Mouse (Mus musculus): Measurements from ENCODE around the gene 9130230L23Rik. TPM values are rescaled to one million over a fixed set of nuclear protein-coding genes. Genes with fewer than 3 reads are reported as not detected.

9130230L23Rik gene
- not detected in 2 replicates for total RNA-seq (2014; rRNA removed)
- not detected in 2 replicates for polyA plus RNA-seq (2015; fragmentation: Nextera tagmentation; extraction: Ambion mirVana)

DNA sequence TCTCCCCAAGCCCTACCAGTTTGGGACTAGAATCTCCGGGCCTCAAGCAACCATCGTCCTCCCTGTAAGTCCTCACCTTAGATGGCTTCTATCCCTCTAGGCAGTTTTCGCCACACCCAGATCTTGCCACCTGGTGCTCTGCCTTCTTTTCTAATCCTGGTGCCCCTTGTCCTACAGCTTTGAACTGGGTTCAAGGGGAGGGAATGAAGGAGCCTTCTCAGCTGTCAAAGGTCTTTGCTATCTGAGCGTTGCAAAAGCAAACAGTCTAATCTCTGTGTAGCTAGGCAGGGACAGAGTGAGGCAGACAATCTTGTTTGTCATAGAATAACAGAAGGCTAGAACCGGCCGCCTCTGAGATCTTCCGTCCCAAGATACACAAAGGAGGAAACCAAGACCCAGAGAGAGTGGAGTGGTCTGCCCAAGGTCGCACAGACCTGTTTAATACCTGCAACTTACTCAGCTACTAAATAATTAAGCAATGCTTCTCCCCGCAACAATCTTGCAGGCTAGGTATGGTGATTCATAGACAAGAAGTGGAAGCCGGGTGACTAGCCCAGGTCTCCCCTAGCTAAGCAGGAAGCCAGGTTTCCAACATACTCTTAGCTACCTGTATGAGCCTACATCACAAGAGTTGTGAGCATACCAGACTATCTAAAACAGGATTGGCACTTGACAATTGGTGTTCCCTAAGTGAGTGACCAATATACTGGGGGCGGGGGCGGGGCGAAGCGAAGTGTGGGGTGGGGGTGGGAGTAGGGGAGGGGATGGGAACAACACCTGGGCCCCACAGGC is at the start of gene 9130230L23Rik:
Gene 9130230L23Rik, minus strand, starts transcription at position 152 of the 792 bp plus-strand sequence.
- H3K9ac ChIP-seq (replicated peaks; ENCODE audit: low read length, poor library complexity, severe bottlenecking): no peak within 1 kb of the TSS
- H3K27me3 ChIP-seq (ENCODE audit: insufficient read depth, low read length): no peaks in the 10 kb centered on the region
- no peaks in the 10 kb centered on the region for H3K4me1 ChIP-seq (ENCODE audit: insufficient read depth, low read length)
- no peak for ATAC-seq (ENCODE audit: low FRiP score)
- H3K4me2 ChIP-seq (ENCODE audit: low read depth, low read length, poor library complexity, severe bottlenecking): no peak within 1 kb of the TSS
- no peak within 1 kb of the TSS for H3K27ac ChIP-seq (ENCODE audit: low read depth, low read length)
- DNase-seq (ENCODE audit: low spot score): no peak
- TF ChIP-seq CTCF (IDR thresholded peaks at IDR 0.05): no peak
- WGBS: 69% methylated on average over 14 of the region's 14 CpGs
- H3K4me3 ChIP-seq (ENCODE audit: low read depth, low read length): no peak within 1 kb of the TSS
- no peaks in the 10 kb centered on the region for H3K36me3 ChIP-seq (ENCODE audit: insufficient read depth, low read length)
- H3K9me3 ChIP-seq (ENCODE audit: low read length): no peaks in the 10 kb centered on the region

DNA sequence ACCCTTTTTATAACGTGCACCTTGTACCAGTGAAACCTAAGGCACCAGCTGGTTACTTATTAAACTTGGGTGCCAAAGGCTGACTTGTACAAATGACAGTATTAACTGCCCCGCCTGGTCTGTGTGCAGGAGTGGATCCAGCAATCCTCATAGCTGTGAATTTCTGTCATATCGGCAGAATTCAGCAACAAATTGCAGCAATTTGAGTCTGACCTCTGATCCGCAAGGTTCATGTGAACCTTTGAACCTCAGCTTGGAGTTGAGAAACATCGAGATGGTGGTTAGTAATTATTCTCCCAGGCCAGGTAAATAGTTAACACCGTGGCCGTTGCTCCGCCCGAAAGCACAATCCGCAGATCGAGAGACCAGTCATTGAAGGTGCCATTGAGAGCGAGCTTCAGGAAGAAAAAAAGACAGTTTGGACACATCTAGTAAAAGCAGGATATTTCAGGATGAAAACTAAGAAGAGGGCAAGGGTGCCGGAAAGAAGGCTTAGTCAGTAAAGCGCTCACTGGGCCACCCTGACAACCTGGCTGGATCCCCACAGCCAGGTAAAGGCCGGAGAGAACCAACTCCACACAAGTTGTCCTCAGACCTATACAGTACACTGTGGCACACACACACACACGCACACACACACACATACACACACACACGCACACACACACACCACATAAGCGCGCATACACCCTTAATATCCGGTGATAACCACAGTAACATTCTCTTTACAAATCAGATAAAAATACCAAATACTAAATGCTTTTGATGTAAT is 48.9 kb upstream of the 9130230L23Rik start:
- no peak for ATAC-seq (ENCODE audit: low FRiP score)
- no peak overlapping the region for H3K4me2 ChIP-seq (ENCODE audit: low read depth, low read length, poor library complexity, severe bottlenecking)
- no peaks in the 10 kb centered on the region for H3K27me3 ChIP-seq (ENCODE audit: insufficient read depth, low read length)

DNA sequence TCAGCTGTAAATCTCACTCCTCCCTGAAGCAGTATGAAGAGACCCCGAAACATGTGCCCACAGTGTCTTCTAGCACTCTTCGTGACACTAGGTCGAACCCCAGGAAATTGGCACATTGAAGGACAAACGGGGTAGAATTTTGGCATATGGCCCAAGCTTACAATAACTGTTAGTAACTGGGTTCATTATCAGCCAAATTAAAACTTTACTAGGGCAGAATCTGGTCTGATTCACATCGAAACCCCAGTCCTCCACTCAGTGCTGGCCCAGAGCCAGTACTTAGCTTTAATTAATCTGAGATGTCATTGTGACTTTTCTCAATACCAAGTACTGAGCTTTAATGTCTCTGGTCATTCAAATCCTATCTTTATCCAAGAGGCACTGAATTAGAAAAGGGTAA is 46.8 kb upstream of the 9130230L23Rik start:
- Histone ChIP-seq H3K4me3 (ENCODE audit: low read depth, low read length) (no peak overlapping the region), H3K9me3 (ENCODE audit: low read length) (no peaks in the 10 kb centered on the region), H3K27me3 (ENCODE audit: insufficient read depth, low read length) (no peaks in the 10 kb centered on the region), H3K36me3 (ENCODE audit: insufficient read depth, low read length) (no peaks in the 10 kb centered on the region), H3K4me2 (ENCODE audit: low read depth, low read length, poor library complexity, severe bottlenecking) (no peak overlapping the region), H3K27ac (ENCODE audit: low read depth, low read length) (no peak overlapping the region), H3K9ac (replicated peaks; ENCODE audit: low read length, poor library complexity, severe bottlenecking) (no peak overlapping the region), H3K4me1 (ENCODE audit: insufficient read depth, low read length) (no peaks in the 10 kb centered on the region)
- no peak for ATAC-seq (ENCODE audit: low FRiP score)
- TF ChIP-seq CTCF (IDR thresholded peaks at IDR 0.05): no peak
- WGBS: 80% methylated on average over 5 of the region's 5 CpGs
- DNase-seq (ENCODE audit: low spot score): no peak

More for the DNA sequence above, 48.9 kb upstream of the 9130230L23Rik start:
- Histone ChIP-seq H3K36me3 (ENCODE audit: insufficient read depth, low read length) (no peaks in the 10 kb centered on the region), H3K27ac (ENCODE audit: low read depth, low read length) (no peak overlapping the region), H3K4me3 (ENCODE audit: low read depth, low read length) (no peak overlapping the region), H3K4me1 (ENCODE audit: insufficient read depth, low read length) (no peaks in the 10 kb centered on the region), H3K9ac (replicated peaks; ENCODE audit: low read length, poor library complexity, severe bottlenecking) (no peak overlapping the region), H3K9me3 (ENCODE audit: low read length) (no peaks in the 10 kb centered on the region)
- TF ChIP-seq CTCF (IDR thresholded peaks at IDR 0.05): no peak
- no peak for DNase-seq (ENCODE audit: low spot score)
- WGBS: 92% methylated on average over 20 of the region's 20 CpGs

DNA sequence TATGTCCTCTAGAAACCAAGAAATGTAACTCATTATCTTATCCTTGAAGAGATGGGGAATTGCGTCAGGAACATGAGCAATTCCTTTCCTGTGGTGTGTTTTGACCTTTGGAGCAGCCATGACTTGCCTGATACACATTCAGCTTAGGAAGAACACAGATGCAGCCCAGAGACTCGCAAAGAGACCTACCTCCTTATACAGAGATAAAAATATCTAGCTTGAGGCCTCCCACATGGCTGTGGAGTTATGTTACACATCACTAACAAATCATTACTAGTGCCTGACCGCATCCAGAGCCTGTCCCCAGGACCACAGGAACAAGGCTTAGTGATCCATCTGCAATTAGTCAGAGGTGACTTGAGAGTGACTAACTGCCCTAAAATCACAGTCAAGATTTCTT is 42.3 kb upstream of the 9130230L23Rik start:
- no peak overlapping the region for H3K4me2 ChIP-seq (ENCODE audit: low read depth, low read length, poor library complexity, severe bottlenecking)

DNA sequence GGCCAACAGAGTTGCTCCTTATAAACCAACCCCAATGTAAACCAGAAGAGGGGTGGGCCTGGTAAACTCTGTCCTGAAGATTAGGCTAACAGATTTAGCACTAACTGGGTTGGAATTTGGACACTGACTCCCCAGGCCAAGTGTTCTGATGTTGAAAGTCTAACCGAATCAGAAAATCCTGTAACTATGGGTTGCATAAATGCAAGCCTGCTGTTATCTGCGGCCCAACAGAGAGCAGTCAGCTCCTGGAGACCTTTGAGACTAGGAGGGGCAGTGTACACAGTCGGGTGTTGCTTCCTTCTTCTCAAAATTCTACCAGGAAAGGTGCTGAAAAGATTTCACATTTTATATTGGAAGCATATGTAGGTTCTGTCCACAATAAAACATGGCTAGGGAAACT is 39.8 kb upstream of the 9130230L23Rik start:
- no peak for ATAC-seq (ENCODE audit: low FRiP score)
- H3K27me3 ChIP-seq (ENCODE audit: insufficient read depth, low read length): no peaks in the 10 kb centered on the region
- no peak overlapping the region for H3K4me3 ChIP-seq (ENCODE audit: low read depth, low read length)
- no peak overlapping the region for H3K4me2 ChIP-seq (ENCODE audit: low read depth, low read length, poor library complexity, severe bottlenecking)
- no peaks in the 10 kb centered on the region for H3K9me3 ChIP-seq (ENCODE audit: low read length)
- no peaks in the 10 kb centered on the region for H3K36me3 ChIP-seq (ENCODE audit: insufficient read depth, low read length)
- 78% methylated on average over 3 of the region's 3 CpGs for WGBS
- H3K27ac ChIP-seq (ENCODE audit: low read depth, low read length): no peak overlapping the region
- H3K4me1 ChIP-seq (ENCODE audit: insufficient read depth, low read length): no peaks in the 10 kb centered on the region
- no peak for TF ChIP-seq CTCF (IDR thresholded peaks at IDR 0.05)
- no peak overlapping the region for H3K9ac ChIP-seq (replicated peaks; ENCODE audit: low read length, poor library complexity, severe bottlenecking)
- no peak for DNase-seq (ENCODE audit: low spot score)

More for the DNA sequence above, 42.3 kb upstream of the 9130230L23Rik start:
- Histone ChIP-seq H3K36me3 (ENCODE audit: insufficient read depth, low read length) (no peaks in the 10 kb centered on the region), H3K27me3 (ENCODE audit: insufficient read depth, low read length) (no peaks in the 10 kb centered on the region), H3K4me1 (ENCODE audit: insufficient read depth, low read length) (no peaks in the 10 kb centered on the region), H3K4me3 (ENCODE audit: low read depth, low read length) (no peak overlapping the region), H3K9me3 (ENCODE audit: low read length) (no peaks in the 10 kb centered on the region), H3K9ac (replicated peaks; ENCODE audit: low read length, poor library complexity, severe bottlenecking) (no peak overlapping the region), H3K27ac (ENCODE audit: low read depth, low read length) (no peak overlapping the region)
- no peak for DNase-seq (ENCODE audit: low spot score)
- WGBS: 87% methylated on average over 3 of the region's 3 CpGs
- no peak for ATAC-seq (ENCODE audit: low FRiP score)
- TF ChIP-seq CTCF (IDR thresholded peaks at IDR 0.05): no peak
